Mouse (Mus musculus) CD4-positive helper T cell, adult 2 months (primary cell): ENCODE measurements around the gene Mgam.
A peak's percentile ranks its signal among the peaks of the same experiment; 100 is the strongest.
"Not testable (repeated sequence)": the region's sequence is repeated elsewhere in the genome, so short reads cannot be mapped to it uniquely, and the experiment has no call there.

Experiments used
- DNase-seq: peaks from one replicate; pipeline ENCODE4 v3.0.0-alpha.2; 2012; ENCODE audit warnings: low read depth, missing footprints, low spot score

The Mgam gene

DNA sequence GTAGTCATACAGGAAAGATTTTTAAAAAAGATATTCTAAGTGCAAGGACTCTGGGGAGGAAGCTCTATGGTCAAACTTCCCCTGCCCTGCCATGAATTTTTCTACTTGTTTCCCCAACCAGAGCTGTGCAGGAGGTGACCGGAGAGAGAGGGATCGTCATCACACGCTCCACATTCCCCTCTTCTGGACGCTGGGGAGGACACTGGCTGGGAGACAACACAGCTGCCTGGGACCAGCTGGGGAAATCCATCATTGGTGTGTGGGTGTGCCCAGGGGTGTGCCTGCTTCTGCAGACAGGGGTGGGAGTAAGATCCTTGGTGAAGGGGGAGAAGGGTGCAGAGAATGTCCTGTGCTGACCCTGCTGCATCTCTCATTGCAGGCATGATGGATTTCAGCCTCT lies 99.9 kb downstream of the Mgam start:
- not testable (repeated sequence) for DNase-seq

GRCm38 (mm10) chr6:40739545-40739944 lies 110.9 kb downstream of the Mgam start:
- no peak for DNase-seq

GRCm38 (mm10) chr6:40749030-40749429 lies 120.4 kb downstream of the Mgam start:
- DNase-seq, result not testable (repeated sequence)

GRCm38 (mm10) chr6:40755948-40756347 lies 127.3 kb downstream of the Mgam start:
- DNase-seq, result no peak

- DNase-seq, result not testable (repeated sequence)
Measured at GRCm38 (mm10) chr6:40757346-40757745, 128.7 kb downstream of the Mgam start.

DNA sequence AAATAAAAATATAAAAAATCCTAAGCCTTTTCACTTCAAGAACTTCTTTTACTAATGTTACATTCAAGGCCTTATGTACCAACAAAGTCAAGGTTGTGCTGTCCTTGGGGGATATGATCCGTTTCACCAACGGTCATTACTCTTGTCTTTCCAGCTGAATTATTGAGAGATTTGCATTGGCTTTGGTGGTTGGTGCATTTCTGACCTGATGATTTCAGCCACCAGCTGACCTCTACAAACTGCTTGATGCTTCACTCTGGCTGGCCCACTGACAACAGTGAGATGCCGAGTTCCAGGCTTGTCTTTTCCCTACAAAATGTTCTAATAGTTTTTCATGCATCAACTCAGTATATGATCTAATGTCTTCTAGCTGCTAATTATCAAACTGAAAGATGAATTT lies 146.0 kb downstream of the Mgam start:
- DNase-seq, result no peak

- DNase-seq, result no peak
Measured at GRCm38 (mm10) chr6:40778458-40778857, 149.8 kb downstream of the Mgam start.

- DNase-seq, result no peak
Measured at GRCm38 (mm10) chr6:40783637-40784036, 155.0 kb downstream of the Mgam start.

- no peak for DNase-seq
Measured at GRCm38 (mm10) chr6:40784378-40784777, 155.7 kb downstream of the Mgam start.

GRCm38 (mm10) chr6:40795077-40795812 lies 166.6 kb downstream of the Mgam start:
- no peak for DNase-seq

DNA sequence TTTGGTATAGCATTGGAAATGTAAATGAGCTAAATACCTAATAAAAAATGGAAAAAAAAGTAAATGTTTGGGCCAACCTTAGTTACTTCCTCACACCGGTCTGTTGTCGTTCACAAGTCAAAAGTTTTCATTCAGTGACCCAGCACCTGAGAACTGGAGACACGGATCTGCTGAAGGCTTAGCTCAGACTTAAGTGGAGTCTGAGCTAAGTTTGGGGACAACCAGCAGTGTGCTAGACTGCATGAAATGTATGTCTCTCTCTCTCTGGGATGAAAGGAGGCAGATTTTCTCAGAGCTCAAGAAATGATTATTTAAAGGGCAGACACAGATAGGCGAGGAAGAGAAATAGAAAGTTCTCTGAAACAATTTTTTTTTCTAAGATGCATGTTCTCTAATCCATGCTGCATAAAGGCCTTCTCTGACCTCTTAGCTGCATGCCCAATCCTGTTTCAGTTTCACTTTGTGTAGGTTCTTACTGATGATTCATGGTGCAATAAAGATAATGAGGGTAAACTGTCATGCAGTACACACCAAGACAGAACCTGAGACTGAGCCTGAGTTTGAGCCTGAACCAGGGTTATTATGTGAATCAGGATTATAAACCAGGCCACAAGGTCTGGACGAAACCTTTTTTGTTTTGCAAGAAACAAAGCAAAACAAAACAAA lies 189.7 kb downstream of the Mgam start:
- peak; percentile 46 for DNase-seq
